Mouse (Mus musculus) erythroblast, embryonic 14.5 days (primary cell): Measurements from ENCODE around the gene Gm5891.
"Not testable (repeated sequence)": the region's sequence is repeated elsewhere in the genome, so short reads cannot be mapped to it uniquely, and the experiment has no call there.

Source experiments
- GATA1 ChIP-seq: IDR thresholded peaks from 2 replicates; pipeline ENCODE4 v1.6.1; 2012; ENCODE audit warnings: low read length, inconsistent platforms, mixed read lengths
- TAL1 ChIP-seq: IDR thresholded peaks from 3 replicates; pipeline ENCODE4 v1.6.1; 2012; ENCODE audit warnings: low read length, inconsistent platforms, mixed read lengths

- TF ChIP-seq GATA1, TAL1: not testable (repeated sequence)
Observed at GRCm38 (mm10) chr7:21921191-21921590, at the start of gene Gm5891.
